ENCODE assay signal across 11 mouse cellular contexts in the genomic region with DNA sequence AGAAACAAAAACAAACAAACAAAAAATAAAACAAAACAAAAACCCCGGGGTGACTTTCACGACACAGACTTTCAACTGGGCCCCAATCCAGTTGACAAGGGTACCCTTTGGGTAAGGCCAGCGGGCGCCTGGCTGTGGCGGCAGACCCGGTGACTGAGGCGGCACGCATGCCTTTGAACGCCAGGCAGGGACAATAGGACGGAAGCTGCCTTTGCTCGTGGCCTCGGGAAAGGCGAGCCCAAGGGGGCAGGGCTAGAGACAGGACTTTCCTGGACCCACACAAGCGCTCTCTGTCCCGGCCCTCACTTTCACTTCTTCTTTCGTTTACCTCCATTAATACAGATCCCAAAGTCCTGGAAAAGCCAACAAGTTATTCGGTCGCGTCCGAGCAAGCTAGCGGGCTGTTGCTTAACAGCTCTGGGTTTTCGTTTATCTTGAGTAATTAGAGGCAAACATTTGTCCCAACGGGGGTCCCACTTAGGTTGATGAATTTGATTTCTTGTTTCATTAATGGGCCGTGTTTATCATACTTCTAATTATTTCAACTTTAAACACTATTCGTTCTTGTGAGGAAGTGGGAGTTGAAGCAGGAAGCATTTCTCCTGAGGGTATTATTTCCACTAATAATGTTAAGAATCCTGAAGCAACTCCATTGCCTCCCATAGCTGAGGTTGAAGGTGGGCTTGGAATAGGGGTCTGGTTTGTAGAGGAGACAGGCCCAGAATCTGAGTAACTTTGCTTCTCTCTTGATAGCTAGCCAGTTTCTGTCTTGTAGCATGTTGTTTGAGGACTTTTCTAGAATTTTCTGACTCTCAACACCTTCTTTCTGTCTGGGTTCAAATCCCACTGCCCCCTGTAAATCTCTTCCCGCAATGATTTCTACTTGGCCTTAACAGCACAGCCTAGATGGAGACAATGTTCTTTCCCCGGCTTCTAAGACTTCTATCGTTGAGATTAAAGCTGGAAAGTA. TPM values are rescaled to one million over a fixed set of nuclear protein-coding genes. Genes with fewer than 3 reads are reported as not detected.
A peak's percentile ranks its signal among the peaks of the same experiment; 100 is the strongest.
DNase-seq lines count a peak whose midpoint lies in the region; ATAC-seq and TF ChIP-seq lines count a peak whose summit lies in the region.
"Had no signal": no experiment of that assay in that cellular context is flagged by ENCODE, and none has a peak within 500 bp of the region (broad histone marks: within the 10 kb centered on the region; RNA-seq: fewer than 3 reads in every experiment).

No protein-coding gene starts in this region.

- H3K4me2 ChIP-seq in liver, postnatal 0 days (ENCODE audit: low read depth, low read length), result peak overlapping the region; percentile 27; the same call in 1 of the 2 replicates
- peak overlapping the region; percentile 77 for H3K4me2 ChIP-seq in kidney, embryonic 15.5 days
- peak overlapping the region; percentile 57 for H3K4me2 ChIP-seq in neural tube, embryonic 11.5 days (ENCODE audit: low read depth)
- H3K4me2 ChIP-seq: midbrain, embryonic 15.5 days had no signal

- WGBS in liver, postnatal 0 days (ENCODE audit: insufficient replicate concordance), result 3% methylated on average over 28 of the region's 28 CpGs
- WGBS in kidney, embryonic 15.5 days, result 2% methylated on average over 28 of the region's 28 CpGs
- under 1% methylated on average over 28 of the region's 28 CpGs for WGBS in neural tube, embryonic 11.5 days

- H3K27ac ChIP-seq in liver, postnatal 0 days (ENCODE audit: low read depth), result no peak overlapping the region
- peak overlapping the region; percentile 92 for H3K27ac ChIP-seq in kidney, embryonic 15.5 days
- peak overlapping the region; percentile 78 for H3K27ac ChIP-seq in neural tube, embryonic 11.5 days (ENCODE audit: low read depth, low read length)
- H3K27ac ChIP-seq: midbrain, embryonic 15.5 days had no signal

- no peak for ATAC-seq in liver, postnatal 0 days
- ATAC-seq in common myeloid progenitor, adult 5-6 weeks (replicated peaks; ENCODE audit: low read depth, poor library complexity, severe bottlenecking), result 0 out of 2 replicates have a peak, but pooled peaks have one; percentile 34
- 0 out of 2 replicates have a peak, but pooled peaks have one; percentile 38 for ATAC-seq in kidney, embryonic 15.5 days (replicated peaks; ENCODE audit: low FRiP score)
- peak; percentile 43; the same call in 1 of the 2 replicates for ATAC-seq in neural tube, embryonic 11.5 days (ENCODE audit: insufficient read depth, low FRiP score, low TSS enrichment)
- no peak for ATAC-seq in inflammation-experienced regulatory T-cells, adult 6 months
- ATAC-seq: midbrain, embryonic 15.5 days had no signal

- H3K9me3 ChIP-seq in liver, postnatal 0 days (ENCODE audit: low read length), result no peaks in the 10 kb centered on the region
- no peaks in the 10 kb centered on the region for H3K9me3 ChIP-seq in kidney, embryonic 15.5 days (replicated peaks)
- no peaks in the 10 kb centered on the region for H3K9me3 ChIP-seq in neural tube, embryonic 11.5 days (ENCODE audit: control insufficient read depth, low read length)
- H3K9me3 ChIP-seq: midbrain, embryonic 15.5 days had no signal

- no peak overlapping the region for H3K9ac ChIP-seq in liver, postnatal 0 days (replicated peaks)
- peak overlapping the region; percentile 63 for H3K9ac ChIP-seq in kidney, embryonic 15.5 days
- peak overlapping the region; percentile 77 for H3K9ac ChIP-seq in neural tube, embryonic 11.5 days (ENCODE audit: low read length)
- H3K9ac ChIP-seq: midbrain, embryonic 15.5 days had no signal

- DNase-seq in liver, postnatal 0 days, result no peak
- no peak for DNase-seq in liver
- peak; percentile 72 for DNase-seq in neural tube, embryonic 11.5 days (ENCODE audit: low spot score)
- no peak for DNase-seq in layer of hippocampus, postnatal 25 days (ENCODE audit: extremely low spot score in 1 of 2, low spot score in 1 of 2)
- no peak for DNase-seq in cerebellum, postnatal 25 days

- no peak for TF ChIP-seq EP300 in liver, postnatal 0 days (IDR thresholded peaks at IDR 0.05; ENCODE audit: low read depth)

- H3K36me3 ChIP-seq in liver, postnatal 0 days (replicated peaks; ENCODE audit: insufficient read depth, low read length), result no peaks in the 10 kb centered on the region
- no peaks in the 10 kb centered on the region for H3K36me3 ChIP-seq in kidney, embryonic 15.5 days
- H3K36me3 ChIP-seq in neural tube, embryonic 11.5 days (ENCODE audit: control insufficient read depth, insufficient read depth, low read length), result no peaks in the 10 kb centered on the region
- H3K36me3 ChIP-seq: midbrain, embryonic 15.5 days had no signal

- TF ChIP-seq CTCF in liver, postnatal 0 days (IDR thresholded peaks at IDR 0.05; ENCODE audit: low read depth), result no peak

- H3K4me1 ChIP-seq in liver, postnatal 0 days (ENCODE audit: insufficient read depth), result no peaks in the 10 kb centered on the region
- peaks cover 55% of the 10 kb centered on the region for H3K4me1 ChIP-seq in kidney, embryonic 15.5 days
- no peaks in the 10 kb centered on the region for H3K4me1 ChIP-seq in neural tube, embryonic 11.5 days (ENCODE audit: control insufficient read depth, insufficient read depth, low read length)

- peaks cover 92% of the 10 kb centered on the region for H3K27me3 ChIP-seq in liver, postnatal 0 days (ENCODE audit: insufficient read depth, low read length)
- peaks cover 66% of the 10 kb centered on the region for H3K27me3 ChIP-seq in kidney, embryonic 15.5 days
- H3K27me3 ChIP-seq in neural tube, embryonic 11.5 days (ENCODE audit: control insufficient read depth, insufficient read depth, low read length), result peaks cover 91% of the 10 kb centered on the region

- peak overlapping the region; percentile 20 for H3K4me3 ChIP-seq in liver, postnatal 0 days (ENCODE audit: low read depth, low read length)
- H3K4me3 ChIP-seq in kidney, embryonic 15.5 days (replicated peaks), result peak overlapping the region; percentile 65
- peak overlapping the region; percentile 95 for H3K4me3 ChIP-seq in neural tube, embryonic 11.5 days (ENCODE audit: low read depth, low read length)
- H3K4me3 ChIP-seq: midbrain, embryonic 15.5 days had no signal

RNA-seq across cellular contexts. Expression of a gene that starts 2.6 kb away (rescaled TPM):
- not detected in 2 replicates for polyA plus RNA-seq in liver, postnatal 0 days (2015; fragmentation: Nextera tagmentation; extraction: Ambion mirVana)
- not detected in 2 replicates for total RNA-seq in common myeloid progenitor, adult 5-6 weeks (2017)
- 52.4 and 53.5 TPM in 2 replicates for polyA plus RNA-seq in kidney, embryonic 15.5 days (2015; fragmentation: Nextera tagmentation; extraction: Ambion mirVana)
- 58.3 and 60.4 TPM in 2 replicates for polyA plus RNA-seq in neural tube, embryonic 11.5 days (2014; fragmentation: Nextera tagmentation; extraction: Ambion mirVana)
- not detected for polyA plus RNA-seq in inflammation-experienced regulatory T-cells, adult 6 months (2017; shearing (Covaris generic))
- not detected for total RNA-seq in layer of hippocampus, postnatal 25 days (2021)
- polyA plus RNA-seq: midbrain, embryonic 15.5 days had no signal

RNA-seq across cellular contexts. Expression of a gene that starts 3.3 kb away (rescaled TPM):
- polyA plus RNA-seq in liver, postnatal 0 days (2015; fragmentation: Nextera tagmentation; extraction: Ambion mirVana), result not detected in 2 replicates
- total RNA-seq in common myeloid progenitor, adult 5-6 weeks (2017), result not detected in 2 replicates
- 3.6 and 4.8 TPM in 2 replicates for polyA plus RNA-seq in kidney, embryonic 15.5 days (2015; fragmentation: Nextera tagmentation; extraction: Ambion mirVana)
- 36.3 and 37.3 TPM in 2 replicates for polyA plus RNA-seq in neural tube, embryonic 11.5 days (2014; fragmentation: Nextera tagmentation; extraction: Ambion mirVana)
- not detected for polyA plus RNA-seq in inflammation-experienced regulatory T-cells, adult 6 months (2017; shearing (Covaris generic))
- not detected for total RNA-seq in layer of hippocampus, postnatal 25 days (2021)
- polyA plus RNA-seq: midbrain, embryonic 15.5 days had no signal

RNA-seq across cellular contexts. Expression of a gene that starts 9.7 kb away (rescaled TPM):
- not detected in 2 replicates for polyA plus RNA-seq in liver, postnatal 0 days (2015; fragmentation: Nextera tagmentation; extraction: Ambion mirVana)
- not detected in 2 replicates for total RNA-seq in common myeloid progenitor, adult 5-6 weeks (2017)
- polyA plus RNA-seq in kidney, embryonic 15.5 days (2015; fragmentation: Nextera tagmentation; extraction: Ambion mirVana), result 1.7 and 2.9 TPM in 2 replicates
- polyA plus RNA-seq in neural tube, embryonic 11.5 days (2014; fragmentation: Nextera tagmentation; extraction: Ambion mirVana), result 1.9 and 2.0 TPM in 2 replicates
- polyA plus RNA-seq in inflammation-experienced regulatory T-cells, adult 6 months (2017; shearing (Covaris generic)), result not detected
- total RNA-seq in layer of hippocampus, postnatal 25 days (2021), result not detected
- total RNA-seq: MEL had no signal
- polyA plus RNA-seq: large intestine, adult 2 months; midbrain, embryonic 15.5 days had no signal

RNA-seq across cellular contexts. Expression of a gene that starts 12.3 kb away (rescaled TPM):
- not detected in 2 replicates for polyA plus RNA-seq in liver, postnatal 0 days (2015; fragmentation: Nextera tagmentation; extraction: Ambion mirVana)
- total RNA-seq in common myeloid progenitor, adult 5-6 weeks (2017), result not detected in 2 replicates
- 10.0 and 10.7 TPM in 2 replicates for polyA plus RNA-seq in kidney, embryonic 15.5 days (2015; fragmentation: Nextera tagmentation; extraction: Ambion mirVana)
- polyA plus RNA-seq in neural tube, embryonic 11.5 days (2014; fragmentation: Nextera tagmentation; extraction: Ambion mirVana), result 36.1 and 40.0 TPM in 2 replicates
- not detected for polyA plus RNA-seq in inflammation-experienced regulatory T-cells, adult 6 months (2017; shearing (Covaris generic))
- total RNA-seq in layer of hippocampus, postnatal 25 days (2021), result not detected
- polyA plus RNA-seq: midbrain, embryonic 15.5 days had no signal

RNA-seq across cellular contexts. Expression of a gene that starts 26.5 kb away (rescaled TPM):
- polyA plus RNA-seq in liver, postnatal 0 days (2015; fragmentation: Nextera tagmentation; extraction: Ambion mirVana), result not detected in 2 replicates
- total RNA-seq in common myeloid progenitor, adult 5-6 weeks (2017), result not detected in 2 replicates
- polyA plus RNA-seq in kidney, embryonic 15.5 days (2015; fragmentation: Nextera tagmentation; extraction: Ambion mirVana), result 8.7 and 11.1 TPM in 2 replicates
- 63.7 and 67.1 TPM in 2 replicates for polyA plus RNA-seq in neural tube, embryonic 11.5 days (2014; fragmentation: Nextera tagmentation; extraction: Ambion mirVana)
- under 1 TPM in 1 of 3 experiments, not detected in 2; 0.20 TPM for polyA plus RNA-seq in inflammation-experienced regulatory T-cells, adult 6 months (2017; shearing (Covaris generic))
- total RNA-seq in layer of hippocampus, postnatal 25 days (2021), result not detected
- polyA plus RNA-seq: midbrain, embryonic 15.5 days had no signal

Comparison
In these comparisons a context has a peak if more than half of its experiments do, and no peak if none do; other contexts are left out.
1. ATAC-seq: peak in common myeloid progenitor, adult 5-6 weeks (single experiment), kidney, embryonic 15.5 days (single experiment) and neural tube, embryonic 11.5 days (single experiment); none in liver, postnatal 0 days (single experiment) and inflammation-experienced regulatory T-cells, adult 6 months (single experiment).
2. H3K4me2 ChIP-seq: peak in every context shown above with its lines; median percentile 77 in kidney, embryonic 15.5 days; 57 in neural tube, embryonic 11.5 days; 27 in liver, postnatal 0 days.
3. H3K4me3 ChIP-seq: peak in every context shown above with its lines; median percentile 95 in neural tube, embryonic 11.5 days; 65 in kidney, embryonic 15.5 days; 20 in liver, postnatal 0 days.
4. RNA of a gene that starts 2.6 kb away (polyA plus RNA-seq): 58.3 to 60.4 TPM in neural tube, embryonic 11.5 days and 52.4 to 53.5 TPM in kidney, embryonic 15.5 days; not detected in liver, postnatal 0 days and not detected in inflammation-experienced regulatory T-cells, adult 6 months; every median in the first group is over 10 times any median in the second.